ENCODE assay signal across 13 mouse cellular contexts in the genomic region with DNA sequence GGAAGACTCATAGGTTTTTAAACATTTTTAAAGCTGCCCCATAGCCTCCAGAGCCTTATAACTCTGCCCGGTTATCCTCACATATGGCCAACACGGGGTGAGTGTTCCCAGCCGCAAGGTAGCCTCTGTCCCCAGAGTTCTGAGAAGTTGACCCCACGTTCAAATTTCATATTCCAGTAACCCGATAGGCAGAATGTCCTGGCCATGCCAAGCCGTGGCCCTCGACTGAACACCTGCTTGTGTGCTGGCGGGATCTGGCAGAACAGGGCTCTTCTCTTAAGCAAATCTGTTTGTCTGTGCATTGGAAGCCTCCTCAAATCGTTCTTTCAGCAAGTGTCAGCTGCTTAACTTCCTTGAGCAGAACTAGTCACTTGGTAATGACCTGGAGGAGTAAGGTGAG. TPM values are rescaled to one million over a fixed set of nuclear protein-coding genes. Genes with fewer than 3 reads are reported as not detected.
DNase-seq lines count a peak whose midpoint lies in the region; ATAC-seq lines count a peak whose summit lies in the region.
"Had no signal": no experiment of that assay in that cellular context is flagged by ENCODE, and none has a peak within 500 bp of the region (broad histone marks: within the 10 kb centered on the region; RNA-seq: fewer than 3 reads in every experiment).

No protein-coding gene starts in this region.

- no peak overlapping the region for H3K4me3 ChIP-seq in heart, embryonic 13.5 days
- H3K4me3 ChIP-seq in lung, embryonic 15.5 days, result no peak overlapping the region
- no peak overlapping the region for H3K4me3 ChIP-seq in hindbrain, embryonic 15.5 days
- H3K4me3 ChIP-seq: embryonic facial prominence, embryonic 12.5 days; myocyte had no signal

- H3K4me1 ChIP-seq in heart, embryonic 13.5 days, result peaks cover 89% of the 10 kb centered on the region
- H3K4me1 ChIP-seq in lung, embryonic 15.5 days, result peaks cover 71% of the 10 kb centered on the region
- peaks cover 73% of the 10 kb centered on the region for H3K4me1 ChIP-seq in hindbrain, embryonic 15.5 days (replicated peaks)

- 0 out of 2 replicates have a peak overlapping the region, but pooled peaks have one; percentile 50 for H3K9ac ChIP-seq in heart, embryonic 13.5 days
- H3K9ac ChIP-seq in lung, embryonic 15.5 days, result no peak overlapping the region
- no peak overlapping the region for H3K9ac ChIP-seq in hindbrain, embryonic 15.5 days
- H3K9ac ChIP-seq: embryonic facial prominence, embryonic 12.5 days had no signal

- H3K9me3 ChIP-seq in heart, embryonic 13.5 days, result no peaks in the 10 kb centered on the region
- H3K9me3 ChIP-seq in lung, embryonic 15.5 days, result no peaks in the 10 kb centered on the region
- H3K9me3 ChIP-seq in hindbrain, embryonic 15.5 days, result no peaks in the 10 kb centered on the region
- H3K9me3 ChIP-seq: embryonic facial prominence, embryonic 12.5 days had no signal

- H3K27ac ChIP-seq in heart, embryonic 13.5 days (replicated peaks), result peak overlapping the region; percentile 68; the same call in 1 of the 2 replicates
- H3K27ac ChIP-seq in lung, embryonic 15.5 days, result peak overlapping the region; percentile 67; the same call in 1 of the 2 replicates
- H3K27ac ChIP-seq in hindbrain, embryonic 15.5 days (replicated peaks), result peak overlapping the region; percentile 73

- no peak for DNase-seq in heart, adult 11 months
- DNase-seq in lung, adult 18-20 months, result no peak
- DNase-seq in skeletal muscle tissue, adult 2 months (ENCODE audit: low read depth, low spot score), result peak; percentile 89
- DNase-seq in spleen, postnatal 4 days (ENCODE audit: low spot score in 2 of 2), result no peak
- DNase-seq in right cerebral cortex, adult 2 months (ENCODE audit: low spot score in 2 of 2), result no peak
- DNase-seq: cerebellum, adult 9-10 months had no signal

- no peak for ATAC-seq in heart, embryonic 13.5 days (ENCODE audit: extremely low read depth, insufficient number of reproducible peaks, low FRiP score, low TSS enrichment)
- ATAC-seq in lung, embryonic 15.5 days (ENCODE audit: borderline replicate concordance, extremely low read depth, low FRiP score, low TSS enrichment), result no peak
- ATAC-seq in hindbrain, embryonic 15.5 days (ENCODE audit: low FRiP score, low read depth), result no peak
- ATAC-seq: CD4-positive, CD25-positive, alpha-beta regulatory T cell, adult 4 months; forebrain, embryonic 14.5 days had no signal

- H3K36me3 ChIP-seq in heart, embryonic 13.5 days, result no peaks in the 10 kb centered on the region
- H3K36me3 ChIP-seq in lung, embryonic 15.5 days, result no peaks in the 10 kb centered on the region
- H3K36me3 ChIP-seq in hindbrain, embryonic 15.5 days, result no peaks in the 10 kb centered on the region

- no peak overlapping the region for H3K4me2 ChIP-seq in heart, embryonic 13.5 days
- H3K4me2 ChIP-seq in lung, embryonic 15.5 days, result no peak overlapping the region
- H3K4me2 ChIP-seq in hindbrain, embryonic 15.5 days, result no peak overlapping the region
- H3K4me2 ChIP-seq: embryonic facial prominence, embryonic 12.5 days had no signal

- H3K27me3 ChIP-seq in heart, embryonic 13.5 days (replicated peaks), result no peaks in the 10 kb centered on the region
- H3K27me3 ChIP-seq in lung, embryonic 15.5 days, result no peaks in the 10 kb centered on the region
- H3K27me3 ChIP-seq in hindbrain, embryonic 15.5 days, result no peaks in the 10 kb centered on the region
- H3K27me3 ChIP-seq: embryonic facial prominence, embryonic 12.5 days had no signal

- WGBS in heart, embryonic 13.5 days, result 74% methylated on average over 9 of the region's 9 CpGs
- WGBS in lung, embryonic 15.5 days, result 50% methylated on average over 9 of the region's 9 CpGs
- 80% methylated on average over 9 of the region's 9 CpGs for WGBS in hindbrain, embryonic 15.5 days

RNA-seq across cellular contexts. Expression of gene Traf3ip2, which starts 55.4 kb away (rescaled TPM):
- polyA plus RNA-seq in heart, embryonic 13.5 days (2015; fragmentation: Nextera tagmentation; extraction: Ambion mirVana), result 10.1 and 10.3 TPM in 2 replicates
- polyA plus RNA-seq in lung, embryonic 15.5 days (2015; fragmentation: Nextera tagmentation; extraction: Ambion mirVana), result 30.1 and 33.5 TPM in 2 replicates
- polyA plus RNA-seq in hindbrain, embryonic 15.5 days (2015; fragmentation: Nextera tagmentation; extraction: Ambion mirVana), result 7.4 and 7.9 TPM in 2 replicates
